Mouse (Mus musculus) CH12.LX (cell line): Measurements from ENCODE around the gene Socs7. TPM values are rescaled to one million over a fixed set of nuclear protein-coding genes. Genes with fewer than 3 reads are reported as not detected.
A peak's percentile ranks its signal among the peaks of the same experiment; 100 is the strongest.
"Not testable (repeated sequence)": the region's sequence is repeated elsewhere in the genome, so short reads cannot be mapped to it uniquely, and the experiment has no call there.

Experiments used
- DNase-seq: peaks from one replicate; pipeline ENCODE4 v3.0.0-alpha.2; 2013; ENCODE audit errors: extremely low read depth
- H3K27ac ChIP-seq: 2 replicates; pipeline ENCODE4 v1.5.1; 2012; ENCODE audit warnings: low read depth, mild to moderate bottlenecking, control low read depth, moderate library complexity; ENCODE audit not compliant: insufficient read depth
- H3K27me3 ChIP-seq: replicated peaks from 2 replicates; pipeline ENCODE3; 2012; ENCODE audit warnings: inconsistent platforms
- H3K36me3 ChIP-seq, 2 experiments: replicated peaks in 1 of 2; 2 replicates each; pipeline versions ENCODE3 to v1.6.1; 2012; ENCODE audit warnings: inconsistent platforms in 1 of 2, low read length in 1 of 2, mild to moderate bottlenecking in 1 of 2, mixed read lengths in 1 of 2, moderate library complexity in 1 of 2; ENCODE audit not compliant: control insufficient read depth in 1 of 2, insufficient read depth in 1 of 2
- H3K4me1 ChIP-seq, 2 experiments: 2 replicates each; pipeline ENCODE4 v1.6.1; 2012; ENCODE audit warnings: inconsistent platforms in 1 of 2, moderate library complexity in 1 of 2; ENCODE audit not compliant: insufficient read depth in 2 of 2, control insufficient read depth in 1 of 2
- H3K4me2 ChIP-seq: 2 replicates; pipeline ENCODE4 v1.6.1; 2012; ENCODE audit warnings: low read depth, mild to moderate bottlenecking, control low read depth; ENCODE audit not compliant: poor library complexity, insufficient read depth, severe bottlenecking
- H3K4me3 ChIP-seq, 3 experiments: fragments of 150-350 bp in 1 of 3; sonication (generic) in 1 of 3; replicated peaks in 1 of 3; 2 replicates each; pipeline versions ENCODE3 to v1.5.1; 2011 to 2012; ENCODE audit warnings: low read depth in 2 of 3, low read length in 2 of 3, mild to moderate bottlenecking in 2 of 3, moderate library complexity in 2 of 3, control low read depth in 1 of 3, improper control_type of control experiment in 1 of 3, inconsistent platforms in 1 of 3, mixed read lengths in 1 of 3; ENCODE audit not compliant: poor library complexity in 1 of 3
- H3K79me2 ChIP-seq: replicated peaks from 2 replicates; pipeline ENCODE4 v1.6.1; 2012; ENCODE audit warnings: mild to moderate bottlenecking, moderate library complexity; ENCODE audit not compliant: control insufficient read depth, poor library complexity, insufficient read depth, severe bottlenecking; ENCODE audit errors: extremely low read depth
- H3K9ac ChIP-seq: 2 replicates; pipeline ENCODE4 v1.6.1; 2012; ENCODE audit warnings: low read depth, mild to moderate bottlenecking, control low read depth, moderate library complexity; ENCODE audit not compliant: insufficient read depth
- H3K9me3 ChIP-seq: replicated peaks from 2 replicates; pipeline ENCODE3; 2012; ENCODE audit warnings: low read length, inconsistent platforms, mixed read lengths
- BHLHE40 ChIP-seq: IDR thresholded peaks from 2 replicates; pipeline ENCODE4 v1.6.1; 2011; ENCODE audit warnings: mild to moderate bottlenecking, low read depth, low read length, improper control_type of control experiment
- CHD2 ChIP-seq: IDR thresholded peaks from 2 replicates; pipeline ENCODE4 v1.6.1; 2011; ENCODE audit warnings: low read length, improper control_type of control experiment
- CTCF ChIP-seq, 2 experiments: IDR thresholded peaks in 1 of 2; conservative IDR thresholded peaks in 1 of 2; 2 replicates each; pipeline ENCODE4 v1.5.1; 2011 to 2012; ENCODE audit warnings: low read depth in 2 of 2, low read length in 2 of 2, improper control_type of control experiment in 1 of 2, inconsistent platforms in 1 of 2, mild to moderate bottlenecking in 1 of 2, moderate library complexity in 1 of 2
- EP300 ChIP-seq: IDR thresholded peaks from 2 replicates; pipeline ENCODE4 v1.6.1; 2011; ENCODE audit warnings: low read length, improper control_type of control experiment
- ETS1 ChIP-seq: conservative IDR thresholded peaks from 2 replicates; pipeline ENCODE4 v1.6.1; 2012; ENCODE audit warnings: low read depth, mild to moderate bottlenecking, inconsistent platforms, low read length, improper control_type of control experiment, moderate library complexity
- HCFC1 ChIP-seq: IDR thresholded peaks from 2 replicates; pipeline ENCODE4 v1.6.1; 2012; ENCODE audit warnings: low read depth, mild to moderate bottlenecking, inconsistent platforms, low read length, improper control_type of control experiment
- IRF4 ChIP-seq: IDR thresholded peaks from 2 replicates; pipeline ENCODE4 v1.6.1; 2014; ENCODE audit warnings: low read depth, mild to moderate bottlenecking, inconsistent platforms, low read length, improper control_type of control experiment
- JUND ChIP-seq: conservative IDR thresholded peaks from 2 replicates; pipeline ENCODE4 v1.6.1; 2011; ENCODE audit warnings: low read depth, low read length, improper control_type of control experiment
- MAFK ChIP-seq: IDR thresholded peaks from 2 replicates; pipeline ENCODE4 v1.6.1; 2011; ENCODE audit warnings: low read length, improper control_type of control experiment; ENCODE audit not compliant: insufficient replicate concordance
- MAX ChIP-seq: IDR thresholded peaks from 2 replicates; pipeline ENCODE4 v1.6.1; 2011; ENCODE audit warnings: low read length, improper control_type of control experiment
- MAZ ChIP-seq: IDR thresholded peaks from 2 replicates; pipeline ENCODE4 v1.6.1; 2012; ENCODE audit warnings: low read depth, mild to moderate bottlenecking, inconsistent platforms, low read length, improper control_type of control experiment, moderate library complexity
- MEF2A ChIP-seq: IDR thresholded peaks from 2 replicates; pipeline ENCODE4 v1.6.1; 2014; ENCODE audit warnings: low read depth, mild to moderate bottlenecking, inconsistent platforms, low read length, improper control_type of control experiment, borderline replicate concordance
- MXI1 ChIP-seq: IDR thresholded peaks from 2 replicates; pipeline ENCODE4 v1.6.1; 2011; ENCODE audit warnings: mild to moderate bottlenecking, low read depth, low read length, improper control_type of control experiment
- SIN3A ChIP-seq: IDR thresholded peaks from 2 replicates; pipeline ENCODE4 v1.6.1; 2012; ENCODE audit warnings: low read length, improper control_type of control experiment, inconsistent platforms
- SMC3 ChIP-seq: IDR thresholded peaks from 2 replicates; pipeline ENCODE4 v1.6.1; 2011; ENCODE audit warnings: low read depth, low read length, improper control_type of control experiment
- ZMIZ1 ChIP-seq: IDR thresholded peaks from 2 replicates; pipeline ENCODE4 v1.6.1; 2012; ENCODE audit warnings: low read depth, mild to moderate bottlenecking, inconsistent platforms, low read length, improper control_type of control experiment
- ZNF384 ChIP-seq: IDR thresholded peaks from 2 replicates; pipeline ENCODE4 v1.6.1; 2012; ENCODE audit warnings: low read depth, low read length, improper control_type of control experiment, inconsistent platforms
- dilution Hi-C: fragments of 300-500 bp; cut with MboI; formaldehyde crosslinking; loops from 2 replicates; pipeline ENCODE4 v1.14.3; 2020; ENCODE audit warnings: low sequenced_read_pairs; ENCODE audit not compliant: extremely low pct_unique_long_range_greater_than_20kb, extremely low pct_ligation_motif_present
- in situ Hi-C: fragments of 300-500 bp; cut with MboI; formaldehyde crosslinking; loops from 3 replicates; pipeline ENCODE4 v1.14.3; 2019; ENCODE audit warnings: low sequenced_read_pairs, low pct_ligation_motif_present, low pct_unique_long_range_greater_than_20kb, mixed read lengths
- polyA plus RNA-seq: library from polyadenylated mRNA; unstranded; fragments of >175 nt; gene quantifications from 2 replicates; pipeline ENCODE4 v1.2.1, GENCODE M21; 2012; ENCODE audit warnings: low read depth; ENCODE audit not compliant: insufficient read length
- total RNA-seq, 2 experiments: library from RNA; depleted of rRNA; stranded (reverse); fragments of 300-350 nt in 1 of 2; fragments of >200 nt in 1 of 2; gene quantifications; 2 replicates each; pipeline ENCODE4 v1.2.3; 2012 to 2014

Gene Socs7
- total and polyA plus RNA-seq, 3 experiments, result 11.9 to 17.4 (median 15.1) TPM

GRCm38 (mm10) chr11:97321894-97322600 lies 40.3 kb upstream of the Socs7 start:
- Histone ChIP-seq H3K27ac (peak overlapping the region; percentile 98), H3K9ac (peak overlapping the region; percentile 81), H3K4me1 (peaks cover 7 to 35% of the 10 kb centered on the region in 2 experiments), H3K4me2 (peak overlapping the region; percentile 99), H3K4me3 (peak overlapping the region in 1 of 3 experiments; percentile 23), H3K36me3 (peaks cover 26 to 44% of the 10 kb centered on the region in 2 experiments)
- H3K27me3 ChIP-seq, dilution Hi-C loops, H3K79me2 ChIP-seq, H3K9me3 ChIP-seq, in situ Hi-C loops: not testable (repeated sequence)
- peak; percentile 82 for DNase-seq
- TF ChIP-seq HCFC1, result peak; percentile 29
- peak; percentile 35; the same call in 1 of the 2 replicates for TF ChIP-seq ETS1
- peak; percentile 28 for TF ChIP-seq SMC3
- TF ChIP-seq MEF2A, result 0 out of 2 replicates have a peak, but pooled peaks have one; percentile 49
- TF ChIP-seq MAFK, result 0 out of 2 replicates have a peak, but pooled peaks have one; percentile 20
- TF ChIP-seq JUND, result 0 out of 2 replicates have a peak, but pooled peaks have one; percentile 4
- TF ChIP-seq IRF4, result peak; percentile 32; the same call in 1 of the 2 replicates
- peak; percentile 74 for TF ChIP-seq EP300
- TF ChIP-seq CTCF (conservative IDR thresholded peaks at IDR 0.05 in 1 of 2, IDR thresholded peaks at IDR 0.05 in 1 of 2; ENCODE audit: low read depth in 2 of 2, low read length in 2 of 2), result peak; percentile 38 to 55; a peak in 3 of 4 replicates
- TF ChIP-seq MXI1, result peak; percentile 55; the same call in 1 of the 2 replicates
- peak; percentile 34; the same call in 1 of the 2 replicates for TF ChIP-seq ZMIZ1
- TF ChIP-seq CHD2, result peak; percentile 56; the same call in 1 of the 2 replicates
- peak; percentile 78 for TF ChIP-seq ZNF384
- TF ChIP-seq MAZ, result peak; percentile 62; the same call in 1 of the 2 replicates
- TF ChIP-seq BHLHE40, result 0 out of 2 replicates have a peak, but pooled peaks have one; percentile 31
- peak; percentile 46; the same call in 1 of the 2 replicates for TF ChIP-seq SIN3A
- peak; percentile 28; the same call in 1 of the 2 replicates for TF ChIP-seq MAX

- peak; percentile 48 for DNase-seq
- no peaks in the 10 kb centered on the region; the same call in 1 of the 2 replicates for H3K79me2 ChIP-seq
- no peak overlapping the region for H3K4me2 ChIP-seq
- H3K9me3 ChIP-seq, result no peaks in the 10 kb centered on the region
- H3K27ac ChIP-seq, result no peak overlapping the region
- H3K4me3 ChIP-seq, result no peak overlapping the region
- H3K36me3 ChIP-seq, result peaks cover 50 to 68% of the 10 kb centered on the region in 2 experiments
- TF ChIP-seq CHD2, result no peak
- TF ChIP-seq CTCF (conservative IDR thresholded peaks at IDR 0.05 in 1 of 2, IDR thresholded peaks at IDR 0.05 in 1 of 2; ENCODE audit: low read depth in 2 of 2, low read length in 2 of 2), result peak; percentile 57 to 59
- H3K27me3 ChIP-seq, result no peaks in the 10 kb centered on the region
- dilution Hi-C loops (no loop called here), in situ Hi-C loops (no loop called here)
- H3K4me1 ChIP-seq, result peaks cover 7 to 47% of the 10 kb centered on the region in 2 experiments
- no peak overlapping the region for H3K9ac ChIP-seq
Observed at GRCm38 (mm10) chr11:97325224-97325623, 37.1 kb upstream of the Socs7 start.
